Mouse (Mus musculus): ENCODE data around the gene Mecom. TPM values are rescaled to one million over a fixed set of nuclear protein-coding genes. Genes with fewer than 3 reads are reported as not detected.
"Not testable (repeated sequence)": the region's sequence is repeated elsewhere in the genome, so short reads cannot be mapped to it uniquely, and the experiment has no call there.

Gene Mecom
- polyA plus RNA-seq, 1 experiment from 2014 or later: 0.79 TPM

DNA sequence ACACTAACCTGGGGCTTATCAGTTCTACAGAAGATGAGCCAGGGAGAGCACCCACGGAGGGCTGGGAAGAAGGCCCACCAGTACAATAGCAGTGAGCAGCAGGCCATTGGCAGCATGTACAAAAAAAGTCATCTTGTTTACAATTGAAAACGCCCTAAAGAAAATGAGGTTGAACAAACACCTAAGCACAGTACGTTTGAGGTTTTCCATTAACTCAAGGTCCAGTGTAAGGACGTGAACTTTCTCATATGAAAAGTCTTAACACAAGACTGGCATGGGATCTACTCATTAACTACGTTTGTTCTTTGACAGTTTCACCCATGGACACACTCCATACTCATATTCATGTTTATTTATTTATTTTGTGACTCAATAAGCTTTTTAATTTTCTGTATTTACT is 118.9 kb downstream of the Mecom start:
- Histone ChIP-seq H3K4me3 (replicated peaks) (no peak overlapping the region), H3K9me3 (replicated peaks) (no peaks in the 10 kb centered on the region), H3K9ac (no peak overlapping the region), H3K36me3 (replicated peaks) (no peaks in the 10 kb centered on the region), H3K27ac (replicated peaks) (no peak overlapping the region), H3K27me3 (no peaks in the 10 kb centered on the region), H3K4me2 (no peak overlapping the region), H3K4me1 (replicated peaks) (no peaks in the 10 kb centered on the region)
- 42% methylated on average over 5 of the region's 5 CpGs for WGBS (ENCODE audit: insufficient replicate concordance)
- ATAC-seq (ENCODE audit: insufficient read depth): no peak

DNA sequence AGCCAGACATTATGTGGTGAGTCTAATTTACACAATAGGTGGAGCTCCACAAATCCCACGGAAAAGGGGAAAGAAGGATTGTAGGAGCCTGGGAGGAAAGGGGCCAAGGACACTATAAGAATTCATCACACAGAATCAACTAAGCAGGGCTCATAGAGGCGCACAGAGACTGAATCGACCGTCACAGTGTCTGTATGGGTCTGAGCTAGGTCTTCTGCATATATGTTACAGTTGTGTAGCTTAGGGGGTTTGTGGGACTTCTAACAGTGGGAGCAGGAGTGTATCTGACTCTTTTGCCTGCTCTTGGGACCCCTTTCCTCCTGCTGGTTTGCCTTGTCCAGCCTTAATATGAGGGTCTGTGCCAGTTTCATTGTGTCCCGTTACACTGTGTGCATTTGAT is 123.8 kb downstream of the Mecom start:
- Histone ChIP-seq H3K9me3 (replicated peaks) (no peaks in the 10 kb centered on the region), H3K9ac (no peak overlapping the region), H3K27me3 (no peaks in the 10 kb centered on the region), H3K4me3 (replicated peaks) (no peak overlapping the region), H3K36me3 (replicated peaks) (no peaks in the 10 kb centered on the region), H3K4me2 (no peak overlapping the region), H3K27ac (replicated peaks) (no peak overlapping the region), H3K4me1 (replicated peaks) (no peaks in the 10 kb centered on the region)
- WGBS (ENCODE audit: insufficient replicate concordance): 62% methylated on average over 5 of the region's 5 CpGs
- ATAC-seq (ENCODE audit: insufficient read depth): no peak

DNA sequence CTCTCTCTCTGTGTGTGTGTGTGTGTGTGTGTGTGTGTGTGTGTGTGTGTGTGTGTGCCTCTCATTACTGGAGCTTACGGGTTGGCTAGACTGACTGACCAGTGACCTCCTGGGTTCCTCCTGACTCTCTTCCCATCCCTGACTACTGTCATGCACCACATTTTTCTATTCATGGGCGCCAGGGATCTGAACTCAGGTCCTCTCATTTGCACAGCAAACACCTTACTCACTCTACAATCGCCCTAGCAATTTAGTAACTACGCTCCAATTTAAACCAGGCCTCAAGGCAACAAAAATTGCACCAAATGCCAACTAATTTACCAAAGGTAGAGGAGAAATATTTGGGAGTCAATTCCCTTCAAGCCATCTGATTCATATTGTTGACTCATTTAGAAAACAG is 125.9 kb downstream of the Mecom start:
- WGBS (ENCODE audit: insufficient replicate concordance): 72% methylated on average over 4 of the region's 4 CpGs
- H3K9me3 ChIP-seq (replicated peaks); H3K4me1 ChIP-seq (replicated peaks); H3K4me2 ChIP-seq; H3K9ac ChIP-seq; H3K27me3 ChIP-seq; H3K27ac ChIP-seq (replicated peaks); H3K36me3 ChIP-seq (replicated peaks); H3K4me3 ChIP-seq (replicated peaks); ATAC-seq (ENCODE audit: insufficient read depth): not testable (repeated sequence)

DNA sequence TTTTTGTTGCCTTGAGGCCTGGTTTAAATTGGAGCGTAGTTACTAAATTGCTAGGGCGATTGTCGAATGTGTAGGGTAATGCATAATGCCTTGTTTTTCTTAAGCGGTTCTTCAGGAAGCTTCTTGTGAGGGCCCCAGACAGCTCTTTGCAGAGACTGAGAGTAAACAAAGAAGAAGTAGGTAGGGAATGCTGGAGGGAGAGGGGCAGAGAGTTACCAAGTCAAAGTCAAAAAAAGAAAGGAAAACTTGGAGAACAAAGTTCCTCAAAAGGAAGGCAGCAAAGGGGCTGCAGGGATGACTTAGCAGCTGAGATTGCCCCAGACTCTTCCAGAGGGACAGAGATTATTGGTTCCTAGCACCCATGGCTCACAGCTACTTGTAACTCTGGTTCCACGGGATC is 126.9 kb downstream of the Mecom start:
- Histone ChIP-seq H3K4me3 (replicated peaks) (no peak overlapping the region), H3K27ac (replicated peaks) (no peak overlapping the region), H3K36me3 (replicated peaks) (no peaks in the 10 kb centered on the region), H3K9me3 (replicated peaks) (no peaks in the 10 kb centered on the region), H3K4me2 (no peak overlapping the region), H3K4me1 (replicated peaks) (no peaks in the 10 kb centered on the region), H3K27me3 (no peaks in the 10 kb centered on the region), H3K9ac (no peak overlapping the region)
- 66% methylated on average over 5 of the region's 5 CpGs for WGBS (ENCODE audit: insufficient replicate concordance)
- no peak for ATAC-seq (ENCODE audit: insufficient read depth)

DNA sequence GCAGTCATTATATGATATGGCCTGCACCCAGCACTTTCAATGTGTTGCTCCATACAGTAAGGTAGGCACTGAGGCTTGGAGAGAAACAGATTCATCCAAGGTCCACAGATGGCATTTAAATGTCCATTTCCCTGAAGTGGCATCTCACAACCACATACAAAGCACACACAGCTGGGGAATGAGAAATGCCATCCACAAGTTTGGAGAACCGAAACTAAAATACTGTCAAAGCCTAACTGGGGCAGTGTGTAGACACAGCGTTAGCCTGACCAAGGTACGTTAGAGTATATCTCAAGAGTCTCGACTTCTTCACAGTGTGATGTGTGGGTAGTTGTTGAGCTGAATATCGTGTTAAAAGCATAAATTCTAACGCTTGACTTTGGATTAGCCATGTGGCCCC is 133.6 kb downstream of the Mecom start:
- 66% methylated on average over 6 of the region's 6 CpGs for WGBS (ENCODE audit: insufficient replicate concordance)
- ATAC-seq (ENCODE audit: insufficient read depth): no peak
- no peak overlapping the region for H3K4me2 ChIP-seq
- H3K27me3 ChIP-seq: no peaks in the 10 kb centered on the region
- H3K4me3 ChIP-seq (replicated peaks): no peak overlapping the region
- no peak overlapping the region for H3K27ac ChIP-seq (replicated peaks)
- H3K4me1 ChIP-seq (replicated peaks): no peaks in the 10 kb centered on the region
- no peaks in the 10 kb centered on the region for H3K36me3 ChIP-seq (replicated peaks)
- H3K9me3 ChIP-seq (replicated peaks): no peaks in the 10 kb centered on the region
- no peak overlapping the region for H3K9ac ChIP-seq

DNA sequence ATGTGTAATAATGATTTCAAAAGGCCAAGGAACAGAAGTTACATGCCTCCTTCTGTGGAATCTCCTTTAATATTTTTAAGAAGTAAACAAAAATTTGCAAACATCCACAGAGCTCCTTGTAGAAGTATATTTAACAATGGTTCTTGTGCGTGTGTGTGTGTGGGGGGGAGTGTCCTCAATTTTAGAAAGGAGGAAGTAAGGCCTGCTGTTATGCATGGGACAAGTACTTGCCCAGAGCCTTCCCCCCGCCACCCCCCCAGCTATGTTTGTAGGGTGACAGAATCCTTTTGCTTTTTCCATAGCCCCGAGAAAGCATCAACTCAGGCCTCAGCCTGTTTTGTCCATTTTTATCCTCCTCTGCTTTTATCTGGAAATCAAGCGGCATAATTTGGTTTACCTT is 137.0 kb downstream of the Mecom start:
- Histone ChIP-seq H3K9me3 (replicated peaks) (no peaks in the 10 kb centered on the region), H3K36me3 (replicated peaks) (no peaks in the 10 kb centered on the region), H3K27ac (replicated peaks) (no peak overlapping the region), H3K4me1 (replicated peaks) (no peaks in the 10 kb centered on the region), H3K27me3 (no peaks in the 10 kb centered on the region), H3K9ac (no peak overlapping the region), H3K4me3 (replicated peaks) (no peak overlapping the region), H3K4me2 (no peak overlapping the region)
- WGBS (ENCODE audit: insufficient replicate concordance): 34% methylated on average over 4 of the region's 4 CpGs
- no peak for ATAC-seq (ENCODE audit: insufficient read depth)

DNA sequence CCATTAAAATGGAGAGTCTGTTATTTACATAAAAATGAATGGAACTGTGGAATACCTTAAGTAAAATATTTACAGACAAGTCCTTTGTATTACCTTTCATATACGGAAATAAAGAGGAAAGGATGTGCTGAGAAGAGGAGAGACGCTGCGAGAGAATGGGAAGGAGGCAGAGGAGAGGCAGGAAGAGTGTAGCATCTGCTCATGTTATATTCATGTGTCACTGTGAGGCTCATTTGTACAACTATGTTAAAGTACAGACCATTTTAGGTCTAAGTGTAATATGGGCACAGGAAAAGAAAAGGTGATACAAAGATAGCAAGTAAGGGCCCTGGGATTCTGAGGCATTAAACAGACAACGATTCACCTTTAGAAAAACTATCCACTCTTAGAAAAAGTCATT is 143.0 kb downstream of the Mecom start:
- no peak overlapping the region for H3K4me2 ChIP-seq
- WGBS (ENCODE audit: insufficient replicate concordance): 74% methylated on average over 4 of the region's 4 CpGs
- no peaks in the 10 kb centered on the region for H3K36me3 ChIP-seq (replicated peaks)
- ATAC-seq (ENCODE audit: insufficient read depth): no peak
- no peaks in the 10 kb centered on the region for H3K4me1 ChIP-seq (replicated peaks)
- no peaks in the 10 kb centered on the region for H3K27me3 ChIP-seq
- no peak overlapping the region for H3K4me3 ChIP-seq (replicated peaks)
- H3K27ac ChIP-seq (replicated peaks): no peak overlapping the region
- no peaks in the 10 kb centered on the region for H3K9me3 ChIP-seq (replicated peaks)
- H3K9ac ChIP-seq: no peak overlapping the region

DNA sequence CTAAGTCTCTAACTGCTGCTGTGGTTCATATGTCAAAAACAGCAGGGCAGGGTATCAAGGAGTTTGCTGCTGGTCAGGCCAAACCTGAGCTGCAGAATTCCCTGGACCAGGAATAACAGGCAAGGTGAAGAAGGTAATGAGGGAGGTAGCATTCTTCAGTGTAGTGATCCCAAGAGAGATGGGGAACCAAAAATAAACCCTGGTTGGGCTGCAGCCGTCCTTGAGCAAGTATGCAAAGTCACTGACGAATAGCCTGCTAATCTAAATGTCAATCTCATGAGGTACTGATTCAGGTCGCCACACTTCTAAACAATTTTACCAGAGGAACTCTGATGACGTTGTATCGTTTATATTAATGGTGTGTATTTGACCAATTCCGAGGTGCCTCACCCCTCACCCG is 148.9 kb downstream of the Mecom start:
- no peak overlapping the region for H3K4me3 ChIP-seq (replicated peaks)
- H3K36me3 ChIP-seq (replicated peaks): no peaks in the 10 kb centered on the region
- H3K9ac ChIP-seq: no peak overlapping the region
- H3K27ac ChIP-seq (replicated peaks): no peak overlapping the region
- no peak overlapping the region for H3K4me2 ChIP-seq
- no peaks in the 10 kb centered on the region for H3K9me3 ChIP-seq (replicated peaks)
- no peaks in the 10 kb centered on the region for H3K27me3 ChIP-seq
- WGBS (ENCODE audit: insufficient replicate concordance): 57% methylated on average over 7 of the region's 7 CpGs
- H3K4me1 ChIP-seq (replicated peaks): no peaks in the 10 kb centered on the region
- no peak for ATAC-seq (ENCODE audit: insufficient read depth)

DNA sequence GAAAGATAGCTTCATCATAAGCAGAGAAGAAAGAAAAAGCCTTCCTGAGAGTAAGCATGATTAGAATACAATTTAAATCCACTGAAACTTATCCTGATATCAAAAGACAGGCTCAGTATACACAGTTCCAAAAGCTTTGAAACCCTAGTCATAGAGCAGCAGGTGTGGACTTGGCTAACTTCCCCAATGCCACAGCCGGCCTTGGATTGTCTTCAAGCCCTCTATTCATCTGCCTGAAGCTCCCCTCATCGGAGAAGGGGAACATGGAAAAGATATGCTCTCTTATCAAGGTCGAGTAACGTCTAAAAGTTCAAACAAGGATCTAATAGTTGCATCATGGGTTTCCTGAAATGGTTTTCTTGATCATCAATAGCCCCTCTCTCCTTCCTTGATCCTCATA is 152.9 kb downstream of the Mecom start:
- Histone ChIP-seq H3K4me1 (replicated peaks) (no peaks in the 10 kb centered on the region), H3K36me3 (replicated peaks) (no peaks in the 10 kb centered on the region), H3K4me2 (no peak overlapping the region), H3K27me3 (no peaks in the 10 kb centered on the region), H3K9me3 (replicated peaks) (no peaks in the 10 kb centered on the region), H3K27ac (replicated peaks) (no peak overlapping the region), H3K4me3 (replicated peaks) (no peak overlapping the region), H3K9ac (no peak overlapping the region)
- no peak for ATAC-seq (ENCODE audit: insufficient read depth)
- WGBS (ENCODE audit: insufficient replicate concordance): 51% methylated on average over 4 of the region's 4 CpGs

DNA sequence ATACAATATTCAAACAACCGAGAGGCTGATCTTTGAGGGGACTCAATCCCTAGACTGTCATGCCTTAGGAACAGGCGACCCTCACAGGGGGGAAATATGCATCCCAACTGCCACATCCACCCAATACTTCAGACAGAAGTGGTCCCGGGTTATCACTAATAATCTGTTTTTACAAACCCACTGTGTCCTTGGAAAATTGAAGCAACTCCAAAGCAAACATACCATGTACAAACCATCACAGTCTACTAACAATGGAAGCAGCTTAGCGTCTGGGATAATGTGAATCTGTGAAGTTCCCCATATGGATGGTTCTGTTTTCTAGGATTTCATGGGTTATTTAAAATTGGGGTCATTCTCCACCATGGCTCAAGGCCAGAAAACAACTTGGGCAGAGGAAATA is 155.1 kb downstream of the Mecom start:
- H3K36me3 ChIP-seq (replicated peaks): no peaks in the 10 kb centered on the region
- no peak overlapping the region for H3K27ac ChIP-seq (replicated peaks)
- WGBS (ENCODE audit: insufficient replicate concordance): 52% methylated on average over 4 of the region's 4 CpGs
- H3K27me3 ChIP-seq: no peaks in the 10 kb centered on the region
- no peak overlapping the region for H3K4me2 ChIP-seq
- no peak for ATAC-seq (ENCODE audit: insufficient read depth)
- H3K4me3 ChIP-seq (replicated peaks): no peak overlapping the region
- no peaks in the 10 kb centered on the region for H3K4me1 ChIP-seq (replicated peaks)
- H3K9me3 ChIP-seq (replicated peaks): no peaks in the 10 kb centered on the region
- no peak overlapping the region for H3K9ac ChIP-seq

DNA sequence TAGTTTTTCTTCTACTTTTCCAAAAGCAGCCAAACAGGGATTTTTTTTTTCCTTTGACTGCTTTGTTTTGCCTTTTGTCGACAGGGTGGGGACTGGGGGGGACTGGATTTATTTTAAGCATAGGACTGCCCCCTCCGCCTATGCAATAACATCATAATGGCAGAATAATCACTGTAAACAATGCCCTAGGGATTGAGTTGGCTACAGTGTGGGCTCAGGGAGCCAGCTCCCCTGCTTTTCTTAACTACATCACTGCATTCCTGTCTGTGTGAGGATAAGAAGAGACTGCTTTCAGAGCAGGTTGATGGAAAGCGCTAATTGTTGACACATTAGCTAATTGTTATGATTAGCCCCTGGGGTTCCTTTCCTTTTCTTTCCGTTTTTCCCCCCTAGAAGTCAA is 155.6 kb downstream of the Mecom start:
- H3K27ac ChIP-seq (replicated peaks): no peak overlapping the region
- no peaks in the 10 kb centered on the region for H3K27me3 ChIP-seq
- no peak overlapping the region for H3K4me2 ChIP-seq
- H3K36me3 ChIP-seq (replicated peaks): no peaks in the 10 kb centered on the region
- H3K4me1 ChIP-seq (replicated peaks): no peaks in the 10 kb centered on the region
- H3K9me3 ChIP-seq (replicated peaks): no peaks in the 10 kb centered on the region
- no peak overlapping the region for H3K9ac ChIP-seq
- no peak overlapping the region for H3K4me3 ChIP-seq (replicated peaks)
- no peak for ATAC-seq (ENCODE audit: insufficient read depth)
- WGBS (ENCODE audit: insufficient replicate concordance): 37% methylated on average over 4 of the region's 4 CpGs

DNA sequence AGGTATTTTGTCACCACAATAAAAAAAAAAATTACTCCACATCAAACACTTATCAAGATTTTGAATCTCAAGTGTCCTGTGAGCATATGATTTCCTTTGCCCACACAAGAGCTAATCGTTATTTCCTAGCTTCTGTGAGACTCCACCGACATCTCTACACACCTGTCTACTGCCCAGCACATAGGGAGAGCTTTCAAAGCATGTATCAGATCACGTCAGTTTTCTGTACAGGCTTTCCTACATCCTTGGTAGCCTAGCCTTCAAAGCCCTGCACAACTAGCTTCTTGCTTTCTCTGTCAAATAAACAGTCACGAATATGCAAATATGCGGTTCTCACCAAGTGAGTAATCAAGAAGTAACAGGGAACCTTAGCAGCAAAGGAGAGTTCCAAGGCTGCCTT is 157.5 kb downstream of the Mecom start:
- H3K4me2 ChIP-seq: no peak overlapping the region
- H3K4me1 ChIP-seq (replicated peaks): no peaks in the 10 kb centered on the region
- no peaks in the 10 kb centered on the region for H3K27me3 ChIP-seq
- no peak overlapping the region for H3K27ac ChIP-seq (replicated peaks)
- no peaks in the 10 kb centered on the region for H3K36me3 ChIP-seq (replicated peaks)
- no peak overlapping the region for H3K9ac ChIP-seq
- H3K4me3 ChIP-seq (replicated peaks): no peak overlapping the region
- 56% methylated on average over 5 of the region's 5 CpGs for WGBS (ENCODE audit: insufficient replicate concordance)
- no peaks in the 10 kb centered on the region for H3K9me3 ChIP-seq (replicated peaks)
- ATAC-seq (ENCODE audit: insufficient read depth): no peak

Data from liver, embryonic 15.5 days (tissue).